Mouse (Mus musculus): Measurements from ENCODE around the gene Galp.

DNA sequence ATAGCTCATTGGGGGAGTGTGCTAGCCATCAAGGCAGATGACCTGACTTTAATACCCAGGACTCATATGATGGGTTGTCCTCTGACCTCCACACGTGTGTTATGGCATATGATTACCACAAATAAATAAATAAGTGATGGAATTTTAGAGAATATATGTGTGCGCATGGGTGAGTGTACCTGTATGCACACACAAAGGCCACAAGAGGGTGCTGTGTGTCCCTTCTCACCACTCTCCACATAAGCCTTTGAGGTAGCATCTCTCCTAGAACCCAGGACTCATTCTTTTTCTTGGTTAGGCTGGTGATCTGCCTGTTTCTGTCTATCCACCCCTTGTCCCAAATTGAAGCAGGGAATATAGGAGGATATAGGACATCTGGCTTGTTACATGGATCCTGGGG is 1.1 kb upstream of the Galp start:
- no peak for TF ChIP-seq POLR2A (IDR thresholded peaks at IDR 0.05; ENCODE audit: extremely low read depth, insufficient read depth, low read length)
- peak; percentile 60; the same call in 1 of the 2 replicates for TF ChIP-seq CTCF (IDR thresholded peaks at IDR 0.05; ENCODE audit: low read depth, low read length)
